Mouse (Mus musculus) kidney, embryonic 14.5 days (tissue): ENCODE data around the gene Myo5a. TPM values are rescaled to one million over a fixed set of nuclear protein-coding genes. Genes with fewer than 3 reads are reported as not detected.

Experiments used
- ATAC-seq: fragments of 200-750 bp; cut with Nextera tagmentation; 2 replicates; pipeline ENCODE4 v1.8.0; 2017; ENCODE audit warnings: moderate number of reproducible peaks, mild to moderate bottlenecking, moderate TSS enrichment, moderate library complexity; ENCODE audit not compliant: low FRiP score, low TSS enrichment
- H3K27ac ChIP-seq: fragments of 300-500 bp; sonication (generic); 2 replicates; pipeline ENCODE4 v1.5.1; 2014; ENCODE audit warnings: low read depth, mild to moderate bottlenecking, low read length, moderate library complexity, mixed read lengths
- H3K27me3 ChIP-seq: fragments of 300-500 bp; sonication (generic); 2 replicates; pipeline ENCODE4 v1.6.1; 2014; ENCODE audit warnings: mild to moderate bottlenecking, low read length; ENCODE audit not compliant: control insufficient read depth, insufficient read depth
- H3K36me3 ChIP-seq: fragments of 300-500 bp; sonication (generic); 2 replicates; pipeline ENCODE4 v1.6.1; 2014; ENCODE audit warnings: low read length, mixed read lengths; ENCODE audit not compliant: control insufficient read depth, insufficient read depth
- H3K4me1 ChIP-seq: fragments of 300-500 bp; sonication (generic); 2 replicates; pipeline ENCODE4 v1.6.1; 2014; ENCODE audit warnings: low read length, mixed read lengths; ENCODE audit not compliant: control insufficient read depth, insufficient read depth
- H3K4me2 ChIP-seq: fragments of 300-500 bp; sonication (generic); replicated peaks from 2 replicates; pipeline ENCODE4 v1.6.1; 2014; ENCODE audit warnings: low read depth, mild to moderate bottlenecking, low read length
- H3K4me3 ChIP-seq: fragments of 300-500 bp; sonication (generic); 2 replicates; pipeline ENCODE4 v1.5.1; 2014; ENCODE audit warnings: mild to moderate bottlenecking, low read length
- H3K9ac ChIP-seq: fragments of 300-500 bp; sonication (generic); 2 replicates; pipeline ENCODE4 v1.6.1; 2014; ENCODE audit warnings: low read depth, mild to moderate bottlenecking, low read length, moderate library complexity
- H3K9me3 ChIP-seq: fragments of 300-500 bp; sonication (generic); 2 replicates; pipeline ENCODE4 v1.6.1; 2016; ENCODE audit warnings: low read length; ENCODE audit not compliant: control insufficient read depth
- WGBS: fragments of 180-500 bp; shearing (Covaris S2); extraction: QIAGEN DNeasy Blood & Tissue Kit; methylation state at CpG from one replicate; pipeline ENCODE4 v1.1.7; 2014; 5-methylcytosine and 5-hydroxymethylcytosine counted together
- polyA plus RNA-seq: library from polyadenylated mRNA; unstranded; fragments of >200 nt; fragmentation: Nextera tagmentation; extraction: Ambion mirVana; gene quantifications from 2 replicates; pipeline ENCODE4 v1.2.1, GENCODE M21; 2014

Myo5a gene
- polyA plus RNA-seq, 1 experiment from 2014 or later = 23.5 TPM

- H3K9me3 ChIP-seq = no peaks in the 10 kb centered on the region
- no peak overlapping the region for H3K4me3 ChIP-seq
- WGBS = 76% methylated on average over 3 of the region's 3 CpGs
- no peak overlapping the region for H3K9ac ChIP-seq
- no peak overlapping the region for H3K4me2 ChIP-seq
- H3K36me3 ChIP-seq = no peaks in the 10 kb centered on the region
- ATAC-seq = no peak
- no peaks in the 10 kb centered on the region for H3K27me3 ChIP-seq
- no peaks in the 10 kb centered on the region for H3K4me1 ChIP-seq
- H3K27ac ChIP-seq = no peak overlapping the region
Measured at GRCm38 (mm10) chr9:75089285-75089684, 18.5 kb downstream of the Myo5a start.

- Histone ChIP-seq H3K27ac (no peak overlapping the region), H3K4me3 (no peak overlapping the region), H3K4me1 (no peaks in the 10 kb centered on the region), H3K36me3 (no peaks in the 10 kb centered on the region), H3K9ac (no peak overlapping the region), H3K27me3 (no peaks in the 10 kb centered on the region), H3K4me2 (no peak overlapping the region), H3K9me3 (no peaks in the 10 kb centered on the region)
- ATAC-seq = no peak
- WGBS = 85% methylated on average over 1 of the region's 1 CpGs
Measured at GRCm38 (mm10) chr9:75092134-75092533, 21.3 kb downstream of the Myo5a start.

GRCm38 (mm10) chr9:75094762-75095161, 23.9 kb downstream of the Myo5a start:
- WGBS = 87% methylated on average over 3 of the region's 3 CpGs

GRCm38 (mm10) chr9:75098937-75099336, 28.1 kb downstream of the Myo5a start:
- no peaks in the 10 kb centered on the region for H3K36me3 ChIP-seq
- H3K27me3 ChIP-seq = no peaks in the 10 kb centered on the region
- no peak overlapping the region for H3K4me2 ChIP-seq
- H3K4me3 ChIP-seq = no peak overlapping the region
- no peak overlapping the region for H3K9ac ChIP-seq
- WGBS = 98% methylated on average over 9 of the region's 9 CpGs
- H3K4me1 ChIP-seq = no peaks in the 10 kb centered on the region
- ATAC-seq = no peak
- no peaks in the 10 kb centered on the region for H3K9me3 ChIP-seq
- no peak overlapping the region for H3K27ac ChIP-seq

More at GRCm38 (mm10) chr9:75094762-75095161, 23.9 kb downstream of the Myo5a start:
- Histone ChIP-seq H3K4me3 (no peak overlapping the region), H3K4me2 (no peak overlapping the region), H3K27ac (no peak overlapping the region), H3K36me3 (no peaks in the 10 kb centered on the region), H3K4me1 (no peaks in the 10 kb centered on the region), H3K27me3 (no peaks in the 10 kb centered on the region), H3K9me3 (no peaks in the 10 kb centered on the region), H3K9ac (no peak overlapping the region)
- no peak for ATAC-seq

- Histone ChIP-seq H3K27me3 (no peaks in the 10 kb centered on the region), H3K9ac (no peak overlapping the region), H3K4me2 (no peak overlapping the region), H3K4me3 (no peak overlapping the region), H3K4me1 (no peaks in the 10 kb centered on the region), H3K9me3 (no peaks in the 10 kb centered on the region), H3K27ac (no peak overlapping the region), H3K36me3 (no peaks in the 10 kb centered on the region)
- no peak for ATAC-seq
- WGBS = 97% methylated on average over 8 of the region's 8 CpGs
Measured at GRCm38 (mm10) chr9:75100157-75100781, 29.5 kb downstream of the Myo5a start.

- Histone ChIP-seq H3K27ac (no peak overlapping the region), H3K4me2 (no peak overlapping the region), H3K9ac (no peak overlapping the region), H3K27me3 (no peaks in the 10 kb centered on the region), H3K4me3 (no peak overlapping the region), H3K4me1 (no peaks in the 10 kb centered on the region), H3K9me3 (no peaks in the 10 kb centered on the region), H3K36me3 (no peaks in the 10 kb centered on the region)
- ATAC-seq = no peak
Measured at GRCm38 (mm10) chr9:75102131-75102530, 31.3 kb downstream of the Myo5a start.

GRCm38 (mm10) chr9:75116571-75117177, 45.9 kb downstream of the Myo5a start:
- H3K4me1 ChIP-seq = no peaks in the 10 kb centered on the region
- H3K27me3 ChIP-seq = no peaks in the 10 kb centered on the region
- H3K4me2 ChIP-seq = no peak overlapping the region
- peak; percentile 35; the same call in 1 of the 2 replicates for ATAC-seq
- H3K9me3 ChIP-seq = no peaks in the 10 kb centered on the region
- H3K27ac ChIP-seq = no peak overlapping the region
- H3K36me3 ChIP-seq = 0 out of 2 replicates have a peak, but pooled peaks cover 3% of the 10 kb centered on the region
- 75% methylated on average over 2 of the region's 2 CpGs for WGBS
- H3K9ac ChIP-seq = no peak overlapping the region
- no peak overlapping the region for H3K4me3 ChIP-seq

GRCm38 (mm10) chr9:75121126-75121525, 50.3 kb downstream of the Myo5a start:
- H3K4me3 ChIP-seq = no peak overlapping the region
- H3K27me3 ChIP-seq = no peaks in the 10 kb centered on the region
- H3K4me1 ChIP-seq = no peaks in the 10 kb centered on the region
- 93% methylated on average over 3 of the region's 3 CpGs for WGBS
- no peak overlapping the region for H3K27ac ChIP-seq
- no peaks in the 10 kb centered on the region for H3K9me3 ChIP-seq
- ATAC-seq = no peak
- no peak overlapping the region for H3K9ac ChIP-seq
- no peak overlapping the region for H3K4me2 ChIP-seq
- 0 out of 2 replicates have a peak, but pooled peaks cover 7% of the 10 kb centered on the region for H3K36me3 ChIP-seq

GRCm38 (mm10) chr9:75124201-75124721, 53.4 kb downstream of the Myo5a start:
- 72% methylated on average over 6 of the region's 6 CpGs for WGBS
- Histone ChIP-seq H3K27ac (no peak overlapping the region), H3K4me1 (no peaks in the 10 kb centered on the region)

More at GRCm38 (mm10) chr9:75124201-75124721, 53.4 kb downstream of the Myo5a start:
- Histone ChIP-seq H3K9ac (no peak overlapping the region), H3K4me3 (no peak overlapping the region), H3K9me3 (no peaks in the 10 kb centered on the region), H3K36me3 (0 out of 2 replicates have a peak, but pooled peaks cover 9% of the 10 kb centered on the region), H3K4me2 (no peak overlapping the region), H3K27me3 (no peaks in the 10 kb centered on the region)
- ATAC-seq = no peak
